Mouse (Mus musculus) hematopoietic stem cell, adult 5-6 weeks (primary cell): Measurements from ENCODE around the gene Matn1. TPM values are rescaled to one million over a fixed set of nuclear protein-coding genes. Genes with fewer than 3 reads are reported as not detected.
A peak's percentile ranks its signal among the peaks of the same experiment; 100 is the strongest.

Experiments used
- ATAC-seq, 2 experiments: fragments of 125-278 bp in 1 of 2; replicated peaks in 1 of 2; 2 replicates each; pipeline ENCODE4 v1.8.0; 2016 to 2017; ENCODE audit warnings: inconsistent platforms in 2 of 2, mild to moderate bottlenecking in 2 of 2, moderate number of reproducible peaks in 2 of 2, low read depth in 1 of 2, moderate TSS enrichment in 1 of 2; ENCODE audit not compliant: low FRiP score in 2 of 2, poor library complexity in 2 of 2, severe bottlenecking in 2 of 2, insufficient read depth in 1 of 2, low TSS enrichment in 1 of 2
- total RNA-seq: library from RNA; stranded (forward); fragments of 172-1452, 232-1000 nt; gene quantifications from 2 replicates; pipeline ENCODE4 v1.2.3, GENCODE M21; 2017

The Matn1 gene
- total RNA-seq, 1 experiment from 2014 or later = not detected

DNA sequence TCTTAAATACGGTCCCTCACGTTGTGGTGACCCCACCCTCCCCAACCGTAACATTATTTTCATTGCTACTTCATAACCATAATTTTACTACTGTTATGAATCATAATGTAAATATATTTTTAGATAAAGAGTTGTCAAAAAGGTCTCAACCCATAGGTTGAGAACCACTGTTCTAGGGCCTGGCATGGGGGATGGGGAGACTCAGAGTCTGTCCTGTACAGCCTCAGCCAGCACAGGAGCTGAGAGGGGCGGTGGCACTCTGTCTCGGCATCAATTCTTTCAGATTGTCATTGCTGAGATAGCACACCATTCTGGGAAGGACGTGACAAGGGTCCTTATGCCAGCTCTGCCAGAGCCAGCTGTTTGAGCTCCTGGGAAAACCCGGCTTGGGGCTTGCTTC is 29.7 kb upstream of the Matn1 start:
- ATAC-seq = no peak

GRCm38 (mm10) chr4:130915006-130915667 is 29.0 kb upstream of the Matn1 start:
- ATAC-seq = no peak

DNA sequence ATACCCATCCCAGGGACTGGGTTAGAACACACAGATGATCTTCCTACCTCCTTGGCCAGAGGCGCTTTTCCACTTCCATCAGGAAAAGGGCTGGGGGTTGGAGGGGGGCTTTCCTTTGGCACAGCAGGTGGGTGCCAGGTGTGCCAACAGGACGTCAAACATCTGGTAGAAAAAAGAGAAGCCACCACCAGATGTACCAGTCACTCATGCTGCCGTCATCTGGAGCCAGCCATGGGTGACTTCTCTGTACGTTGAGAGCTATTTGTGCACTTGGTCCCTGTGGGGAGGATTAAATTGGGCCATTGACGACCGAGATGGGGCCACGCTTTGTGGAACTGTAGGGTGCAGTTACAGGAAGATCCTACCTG is 28.5 kb upstream of the Matn1 start:
- no peak for ATAC-seq

- no peak for ATAC-seq
Measured at GRCm38 (mm10) chr4:130916639-130917038, 27.5 kb upstream of the Matn1 start.

DNA sequence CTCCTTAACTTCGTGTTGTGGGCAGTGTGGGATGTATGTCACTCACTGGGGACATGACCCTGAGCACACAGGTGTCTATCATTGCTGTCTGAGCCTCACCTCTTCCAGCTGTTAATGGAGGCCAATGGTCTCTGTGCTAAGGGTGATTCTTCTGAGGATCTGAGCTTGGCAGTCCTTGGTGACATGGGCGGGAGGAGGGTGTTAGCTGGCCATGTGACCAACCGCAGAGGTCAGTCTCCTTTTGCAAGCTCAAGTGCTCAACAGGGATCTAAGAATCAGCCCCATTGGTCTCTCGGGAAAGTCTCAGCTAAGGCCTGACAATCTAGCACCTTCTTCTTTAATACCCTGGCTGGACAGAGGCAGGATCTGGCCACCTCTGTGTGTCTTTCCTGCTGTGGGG is 26.6 kb upstream of the Matn1 start:
- ATAC-seq = no peak

DNA sequence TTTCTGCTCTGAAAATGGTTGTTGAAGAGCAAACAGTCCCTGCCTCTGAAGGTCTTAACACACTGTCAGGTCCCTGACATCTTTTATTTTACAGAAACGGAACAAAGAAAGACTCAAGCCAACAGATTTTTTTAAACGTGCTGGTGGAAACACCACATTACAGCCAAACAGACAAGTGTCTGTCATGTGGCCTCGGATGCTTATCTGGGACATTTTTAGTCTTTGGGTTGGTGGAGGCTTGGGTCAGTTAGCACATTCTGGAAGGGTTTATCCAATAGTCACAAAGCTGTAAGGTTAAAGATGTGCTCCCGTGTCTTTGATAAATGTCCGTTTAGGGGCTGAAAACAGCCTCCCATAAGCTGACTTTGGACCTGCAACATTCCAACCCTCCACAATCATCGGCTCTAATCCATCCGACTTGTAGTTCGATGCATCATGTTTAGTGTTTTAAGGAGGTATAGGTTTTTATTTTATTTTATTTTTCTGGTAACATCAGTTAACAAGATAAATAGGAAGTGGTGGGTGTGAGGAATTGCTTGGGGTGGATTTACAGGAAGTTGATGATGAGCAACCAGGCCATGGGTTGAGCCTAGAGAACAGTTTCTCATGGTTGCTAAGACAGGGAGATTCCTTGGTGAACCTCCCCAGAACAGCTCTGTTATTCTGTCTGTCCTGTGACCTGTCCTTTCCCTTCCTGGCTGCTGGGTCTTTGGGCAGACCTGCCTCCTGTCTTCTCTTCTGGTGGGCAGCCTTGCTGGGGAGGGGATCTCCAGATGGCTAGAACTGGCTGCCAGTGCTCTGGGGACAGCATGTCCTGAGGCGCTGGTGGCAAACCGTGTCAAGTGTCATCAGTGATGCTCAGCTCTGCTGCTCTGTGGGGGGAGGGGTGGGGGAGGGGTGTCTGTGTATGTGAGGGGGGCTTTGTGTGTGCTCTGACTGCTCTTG is 25.1 kb upstream of the Matn1 start:
- 0 out of 4 replicates have a peak, but pooled peaks of 1 of the 2 experiments have one; percentile 13 for ATAC-seq

GRCm38 (mm10) chr4:130919750-130920356 is 24.3 kb upstream of the Matn1 start:
- ATAC-seq = no peak

- no peak for ATAC-seq
Measured at GRCm38 (mm10) chr4:130920951-130921693, 23.1 kb upstream of the Matn1 start.

GRCm38 (mm10) chr4:130921986-130922385 is 22.2 kb upstream of the Matn1 start:
- ATAC-seq = no peak

DNA sequence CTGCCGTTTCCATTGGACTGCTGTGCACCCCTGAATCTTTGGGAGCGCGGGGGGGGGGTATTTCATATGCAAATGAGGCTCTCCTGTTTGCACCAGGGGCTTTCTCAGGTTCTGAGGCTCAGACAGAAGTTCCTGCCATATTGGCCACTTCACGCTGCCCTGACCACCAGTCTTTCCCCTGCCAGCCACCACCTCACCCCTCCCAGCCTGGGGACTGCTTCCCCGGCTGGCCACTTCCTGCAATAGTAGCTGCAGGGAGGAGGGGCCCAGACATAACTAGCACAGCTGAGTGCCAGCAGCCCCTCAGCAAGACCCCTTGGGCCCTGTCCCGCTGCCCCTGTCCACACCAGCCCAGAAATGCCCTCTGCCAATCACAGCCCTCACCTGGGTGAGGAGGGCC is 17.9 kb upstream of the Matn1 start:
- no peak for ATAC-seq

DNA sequence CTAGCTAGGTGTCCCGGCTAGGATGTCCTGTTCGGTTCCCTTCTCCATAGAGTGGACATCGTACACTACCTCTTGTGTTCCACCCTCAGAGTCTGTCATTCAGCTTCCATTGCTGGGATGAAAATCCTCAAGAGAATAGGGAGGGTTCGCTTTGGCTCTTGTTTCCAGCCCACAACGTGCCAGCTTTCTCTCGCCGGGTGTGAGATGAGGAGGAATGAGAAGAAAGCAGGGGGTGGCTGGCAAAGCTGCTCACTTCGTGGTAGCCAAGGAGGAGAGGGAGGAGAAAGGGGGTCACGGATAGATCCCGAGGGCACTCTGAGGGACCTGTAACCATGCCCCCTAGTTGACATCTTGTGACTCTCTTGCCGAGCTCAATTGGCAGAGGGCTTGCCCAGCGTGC is 16.4 kb upstream of the Matn1 start:
- no peak for ATAC-seq

- no peak for ATAC-seq
Measured at GRCm38 (mm10) chr4:130942644-130943043, 1.5 kb upstream of the Matn1 start.

- ATAC-seq = peak in 1 of 2 experiments; percentile 52; a peak in 2 of 4 replicates
Measured at GRCm38 (mm10) chr4:130944779-130945178, 594 bp downstream of the Matn1 start.

- peak; percentile 34 to 48; a peak in 3 of 4 replicates for ATAC-seq
Measured at GRCm38 (mm10) chr4:130947094-130947647, 3.0 kb downstream of the Matn1 start.

- ATAC-seq = no peak
Measured at GRCm38 (mm10) chr4:130949821-130950384, 5.7 kb downstream of the Matn1 start.

GRCm38 (mm10) chr4:130952531-130952930 is 8.3 kb downstream of the Matn1 start:
- ATAC-seq = peak in 1 of 2 experiments; percentile 44; a peak in 3 of 4 replicates

DNA sequence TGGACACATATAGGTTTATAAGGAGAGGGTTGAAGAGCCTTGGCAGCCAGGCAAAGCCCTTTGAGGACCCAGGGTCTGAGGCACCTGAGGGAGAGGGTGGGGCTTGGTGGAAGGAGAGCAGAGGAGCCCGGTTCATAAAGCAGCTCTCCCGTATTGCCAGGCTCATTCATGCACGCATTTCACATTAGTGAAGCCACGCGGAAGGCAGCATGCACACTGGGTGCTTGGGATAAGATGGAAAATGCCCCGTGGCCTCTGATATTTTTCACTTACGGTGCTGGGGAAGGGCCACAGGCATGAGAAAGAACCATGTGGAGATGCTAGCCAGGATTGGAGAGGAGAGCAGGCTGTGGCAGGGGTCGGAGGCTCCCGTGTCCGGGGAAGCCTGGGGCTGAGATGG is 13.0 kb downstream of the Matn1 start:
- ATAC-seq = no peak
